Mouse (Mus musculus): ENCODE measurements around the gene Mrps15. TPM values are rescaled to one million over a fixed set of nuclear protein-coding genes. Genes with fewer than 3 reads are reported as not detected.

Gene Mrps15
- polyA plus RNA-seq, 1 experiment: 69.5 TPM

- Histone ChIP-seq H3K27ac (ENCODE audit: insufficient read depth, low read length) (no peak overlapping the region), H3K4me3 (ENCODE audit: low read depth, low read length) (no peak overlapping the region), H3K4me1 (ENCODE audit: control insufficient read depth, insufficient read depth, low read length) (no peaks in the 10 kb centered on the region), H3K9ac (ENCODE audit: low read depth, poor library complexity, severe bottlenecking) (no peak overlapping the region), H3K36me3 (ENCODE audit: control insufficient read depth, insufficient read depth, low read length, poor library complexity, severe bottlenecking) (no peaks in the 10 kb centered on the region), H3K9me3 (replicated peaks; ENCODE audit: control insufficient read depth, insufficient read depth, low read length, poor library complexity, severe bottlenecking) (0 out of 2 replicates have a peak, but pooled peaks cover 4% of the 10 kb centered on the region), H3K27me3 (ENCODE audit: control insufficient read depth, insufficient read depth, low read length, poor library complexity, severe bottlenecking) (no peaks in the 10 kb centered on the region)
- TF ChIP-seq POLR2A (IDR thresholded peaks at IDR 0.05; ENCODE audit: insufficient read depth, low read length) (no peak), EP300 (IDR thresholded peaks at IDR 0.05; ENCODE audit: insufficient read depth, low read depth, low read length) (no peak), CTCF (IDR thresholded peaks at IDR 0.05; ENCODE audit: low read depth, low read length) (no peak)
Observed at GRCm38 (mm10) chr4:126065241-126065640, 18.5 kb downstream of the Mrps15 start.

- Histone ChIP-seq H3K27ac (ENCODE audit: insufficient read depth, low read length) (no peak overlapping the region), H3K27me3 (ENCODE audit: control insufficient read depth, insufficient read depth, low read length, poor library complexity, severe bottlenecking) (no peaks in the 10 kb centered on the region), H3K4me1 (ENCODE audit: control insufficient read depth, insufficient read depth, low read length) (no peaks in the 10 kb centered on the region), H3K9me3 (replicated peaks; ENCODE audit: control insufficient read depth, insufficient read depth, low read length, poor library complexity, severe bottlenecking) (0 out of 2 replicates have a peak, but pooled peaks cover 4% of the 10 kb centered on the region), H3K4me3 (ENCODE audit: low read depth, low read length) (no peak overlapping the region), H3K36me3 (ENCODE audit: control insufficient read depth, insufficient read depth, low read length, poor library complexity, severe bottlenecking) (no peaks in the 10 kb centered on the region), H3K9ac (ENCODE audit: low read depth, poor library complexity, severe bottlenecking) (no peak overlapping the region)
- TF ChIP-seq EP300 (IDR thresholded peaks at IDR 0.05; ENCODE audit: insufficient read depth, low read depth, low read length): no peak
- TF ChIP-seq POLR2A (IDR thresholded peaks at IDR 0.05; ENCODE audit: insufficient read depth, low read length): no peak
- TF ChIP-seq CTCF (IDR thresholded peaks at IDR 0.05; ENCODE audit: low read depth, low read length): no peak
Observed at GRCm38 (mm10) chr4:126067401-126068077, 20.8 kb downstream of the Mrps15 start.

- no peak overlapping the region for H3K27ac ChIP-seq (ENCODE audit: insufficient read depth, low read length)
- H3K9me3 ChIP-seq (replicated peaks; ENCODE audit: control insufficient read depth, insufficient read depth, low read length, poor library complexity, severe bottlenecking): 0 out of 2 replicates have a peak, but pooled peaks cover 4% of the 10 kb centered on the region
- H3K4me3 ChIP-seq (ENCODE audit: low read depth, low read length): no peak overlapping the region
- H3K36me3 ChIP-seq (ENCODE audit: control insufficient read depth, insufficient read depth, low read length, poor library complexity, severe bottlenecking): no peaks in the 10 kb centered on the region
- no peaks in the 10 kb centered on the region for H3K4me1 ChIP-seq (ENCODE audit: control insufficient read depth, insufficient read depth, low read length)
- no peak overlapping the region for H3K9ac ChIP-seq (ENCODE audit: low read depth, poor library complexity, severe bottlenecking)
- H3K27me3 ChIP-seq (ENCODE audit: control insufficient read depth, insufficient read depth, low read length, poor library complexity, severe bottlenecking): no peaks in the 10 kb centered on the region
- TF ChIP-seq EP300 (IDR thresholded peaks at IDR 0.05; ENCODE audit: insufficient read depth, low read depth, low read length) (no peak), POLR2A (IDR thresholded peaks at IDR 0.05; ENCODE audit: insufficient read depth, low read length) (no peak), CTCF (IDR thresholded peaks at IDR 0.05; ENCODE audit: low read depth, low read length) (no peak)
Observed at GRCm38 (mm10) chr4:126068842-126069241, 22.1 kb downstream of the Mrps15 start.

- Histone ChIP-seq H3K4me3 (ENCODE audit: low read depth, low read length) (no peak overlapping the region), H3K9me3 (replicated peaks; ENCODE audit: control insufficient read depth, insufficient read depth, low read length, poor library complexity, severe bottlenecking) (no peaks in the 10 kb centered on the region), H3K4me1 (ENCODE audit: control insufficient read depth, insufficient read depth, low read length) (peaks cover 3% of the 10 kb centered on the region), H3K9ac (ENCODE audit: low read depth, poor library complexity, severe bottlenecking) (no peak overlapping the region), H3K27ac (ENCODE audit: insufficient read depth, low read length) (no peak overlapping the region), H3K27me3 (ENCODE audit: control insufficient read depth, insufficient read depth, low read length, poor library complexity, severe bottlenecking) (no peaks in the 10 kb centered on the region), H3K36me3 (ENCODE audit: control insufficient read depth, insufficient read depth, low read length, poor library complexity, severe bottlenecking) (no peaks in the 10 kb centered on the region)
- no peak for TF ChIP-seq POLR2A (IDR thresholded peaks at IDR 0.05; ENCODE audit: insufficient read depth, low read length)
- no peak for TF ChIP-seq EP300 (IDR thresholded peaks at IDR 0.05; ENCODE audit: insufficient read depth, low read depth, low read length)
- TF ChIP-seq CTCF (IDR thresholded peaks at IDR 0.05; ENCODE audit: low read depth, low read length): no peak
Observed at GRCm38 (mm10) chr4:126077833-126078232, 31.1 kb downstream of the Mrps15 start.

GRCm38 (mm10) chr4:126079266-126079665 is 32.5 kb downstream of the Mrps15 start:
- Histone ChIP-seq H3K4me1 (ENCODE audit: control insufficient read depth, insufficient read depth, low read length) (peaks cover 4% of the 10 kb centered on the region), H3K27ac (ENCODE audit: insufficient read depth, low read length) (no peak overlapping the region), H3K27me3 (ENCODE audit: control insufficient read depth, insufficient read depth, low read length, poor library complexity, severe bottlenecking) (no peaks in the 10 kb centered on the region), H3K9ac (ENCODE audit: low read depth, poor library complexity, severe bottlenecking) (no peak overlapping the region), H3K4me3 (ENCODE audit: low read depth, low read length) (no peak overlapping the region), H3K36me3 (ENCODE audit: control insufficient read depth, insufficient read depth, low read length, poor library complexity, severe bottlenecking) (no peaks in the 10 kb centered on the region), H3K9me3 (replicated peaks; ENCODE audit: control insufficient read depth, insufficient read depth, low read length, poor library complexity, severe bottlenecking) (no peaks in the 10 kb centered on the region)
- TF ChIP-seq POLR2A (IDR thresholded peaks at IDR 0.05; ENCODE audit: insufficient read depth, low read length): no peak
- no peak for TF ChIP-seq EP300 (IDR thresholded peaks at IDR 0.05; ENCODE audit: insufficient read depth, low read depth, low read length)

- Histone ChIP-seq H3K27ac (ENCODE audit: insufficient read depth, low read length) (no peak overlapping the region), H3K9ac (ENCODE audit: low read depth, poor library complexity, severe bottlenecking) (no peak overlapping the region), H3K9me3 (replicated peaks; ENCODE audit: control insufficient read depth, insufficient read depth, low read length, poor library complexity, severe bottlenecking) (no peaks in the 10 kb centered on the region), H3K4me1 (ENCODE audit: control insufficient read depth, insufficient read depth, low read length) (peaks cover 4% of the 10 kb centered on the region), H3K27me3 (ENCODE audit: control insufficient read depth, insufficient read depth, low read length, poor library complexity, severe bottlenecking) (no peaks in the 10 kb centered on the region), H3K36me3 (ENCODE audit: control insufficient read depth, insufficient read depth, low read length, poor library complexity, severe bottlenecking) (no peaks in the 10 kb centered on the region), H3K4me3 (ENCODE audit: low read depth, low read length) (no peak overlapping the region)
- TF ChIP-seq POLR2A (IDR thresholded peaks at IDR 0.05; ENCODE audit: insufficient read depth, low read length) (no peak), EP300 (IDR thresholded peaks at IDR 0.05; ENCODE audit: insufficient read depth, low read depth, low read length) (no peak), CTCF (IDR thresholded peaks at IDR 0.05; ENCODE audit: low read depth, low read length) (no peak)
Observed at GRCm38 (mm10) chr4:126081601-126082000, 34.9 kb downstream of the Mrps15 start.

All from ES-Bruce4 (cell line).